Mouse (Mus musculus): ENCODE results near the gene Ubqln2. TPM values are rescaled to one million over a fixed set of nuclear protein-coding genes. Genes with fewer than 3 reads are reported as not detected.

The Ubqln2 gene
- polyA plus RNA-seq, 1 experiment from 2014 or later, result 2.8 TPM

DNA sequence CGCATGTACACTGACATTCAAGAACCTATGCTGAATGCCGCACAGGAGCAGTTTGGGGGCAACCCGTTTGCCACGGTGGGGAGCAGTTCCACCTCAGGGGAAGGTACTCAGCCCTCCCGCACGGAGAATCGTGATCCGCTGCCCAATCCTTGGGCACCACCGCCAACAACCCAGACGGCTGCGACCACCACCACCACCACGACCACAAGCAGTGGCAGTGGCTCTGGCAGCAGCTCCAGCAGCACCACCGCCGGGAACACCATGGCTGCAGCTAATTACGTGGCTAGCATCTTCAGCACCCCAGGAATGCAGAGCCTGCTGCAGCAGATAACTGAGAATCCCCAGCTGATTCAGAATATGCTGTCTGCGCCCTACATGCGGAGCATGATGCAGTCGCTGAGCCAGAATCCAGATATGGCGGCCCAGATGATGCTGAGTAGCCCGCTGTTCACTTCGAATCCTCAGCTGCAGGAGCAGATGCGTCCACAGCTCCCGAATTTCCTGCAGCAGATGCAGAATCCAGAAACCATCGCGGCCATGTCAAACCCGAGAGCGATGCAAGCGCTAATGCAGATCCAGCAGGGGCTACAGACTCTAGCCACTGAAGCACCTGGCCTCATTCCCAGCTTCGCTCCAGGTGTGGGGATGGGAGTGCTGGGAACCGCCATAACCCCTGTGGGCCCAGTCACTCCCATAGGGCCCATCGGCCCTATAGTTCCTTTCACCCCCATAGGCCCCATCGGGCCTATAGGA, 1.4 kb downstream of the Ubqln2 start:
- Histone ChIP-seq H3K4me3 (ENCODE audit: low read depth, low read length) (peak overlapping the region; percentile 15; the same call in 1 of the 2 replicates), H3K9me3 (ENCODE audit: low read length) (no peaks in the 10 kb centered on the region), H3K4me1 (ENCODE audit: insufficient read depth) (peaks cover 7% of the 10 kb centered on the region; the same call in 1 of the 2 replicates), H3K27me3 (ENCODE audit: insufficient read depth, low read length) (no peaks in the 10 kb centered on the region), H3K27ac (ENCODE audit: low read depth) (no peak overlapping the region), H3K9ac (replicated peaks) (no peak overlapping the region), H3K36me3 (replicated peaks; ENCODE audit: insufficient read depth, low read length) (no peaks in the 10 kb centered on the region), H3K4me2 (ENCODE audit: low read depth, low read length) (peak overlapping the region; percentile 80)
- WGBS (ENCODE audit: insufficient replicate concordance), result 46% methylated on average over 32 of the region's 32 CpGs
- ATAC-seq (no peak), DNase-seq (peak; percentile 11)
- no peak for TF ChIP-seq EP300 (IDR thresholded peaks at IDR 0.05; ENCODE audit: low read depth)

GRCm38 (mm10) chrX:153500047-153500345, 2.0 kb downstream of the Ubqln2 start:
- TF ChIP-seq EP300 (IDR thresholded peaks at IDR 0.05; ENCODE audit: low read depth) (no peak), CTCF (IDR thresholded peaks at IDR 0.05; ENCODE audit: low read depth) (no peak)
- no peak overlapping the region for H3K9ac ChIP-seq (replicated peaks)
- peak overlapping the region; percentile 80 for H3K4me2 ChIP-seq (ENCODE audit: low read depth, low read length)
- no peaks in the 10 kb centered on the region for H3K9me3 ChIP-seq (ENCODE audit: low read length)
- no peaks in the 10 kb centered on the region for H3K27me3 ChIP-seq (ENCODE audit: insufficient read depth, low read length)
- H3K36me3 ChIP-seq (replicated peaks; ENCODE audit: insufficient read depth, low read length), result no peaks in the 10 kb centered on the region
- H3K4me3 ChIP-seq (ENCODE audit: low read depth, low read length), result peak overlapping the region; percentile 15; the same call in 1 of the 2 replicates
- 36% methylated on average over 12 of the region's 12 CpGs for WGBS (ENCODE audit: insufficient replicate concordance)
- peaks cover 7% of the 10 kb centered on the region; the same call in 1 of the 2 replicates for H3K4me1 ChIP-seq (ENCODE audit: insufficient read depth)
- ATAC-seq (no peak), DNase-seq (no peak)
- H3K27ac ChIP-seq (ENCODE audit: low read depth), result no peak overlapping the region

DNA sequence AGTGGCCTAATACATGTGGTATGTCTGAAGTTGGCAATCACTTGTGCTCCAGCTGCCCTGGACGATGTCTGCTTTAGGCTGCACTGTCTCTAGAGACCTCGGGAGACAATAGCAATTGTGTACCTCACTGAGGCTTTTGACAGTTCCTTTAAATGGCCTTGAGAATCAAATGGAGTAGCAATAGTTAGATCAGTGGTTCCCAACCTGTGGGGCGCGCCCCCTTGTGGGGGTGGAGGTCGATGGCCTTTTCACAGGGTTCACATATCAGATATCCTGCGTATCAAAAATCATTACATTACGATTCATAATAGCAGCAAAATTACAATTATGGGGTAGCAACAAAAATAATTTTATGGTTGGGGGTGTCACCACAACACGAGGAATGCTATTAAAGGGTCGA, 7.9 kb downstream of the Ubqln2 start:
- 38% methylated on average over 9 of the region's 9 CpGs for WGBS (ENCODE audit: insufficient replicate concordance)
- Histone ChIP-seq H3K9me3 (ENCODE audit: low read length) (no peaks in the 10 kb centered on the region), H3K4me2 (ENCODE audit: low read depth, low read length) (no peak overlapping the region), H3K36me3 (replicated peaks; ENCODE audit: insufficient read depth, low read length) (no peaks in the 10 kb centered on the region), H3K27me3 (ENCODE audit: insufficient read depth, low read length) (no peaks in the 10 kb centered on the region), H3K9ac (replicated peaks) (no peak overlapping the region), H3K4me3 (ENCODE audit: low read depth, low read length) (no peak overlapping the region), H3K27ac (ENCODE audit: low read depth) (no peak overlapping the region), H3K4me1 (ENCODE audit: insufficient read depth) (no peaks in the 10 kb centered on the region)
- peak; percentile 32 for DNase-seq
- TF ChIP-seq EP300 (IDR thresholded peaks at IDR 0.05; ENCODE audit: low read depth) (no peak), CTCF (IDR thresholded peaks at IDR 0.05; ENCODE audit: low read depth) (peak; percentile 51)
- ATAC-seq, result no peak

DNA sequence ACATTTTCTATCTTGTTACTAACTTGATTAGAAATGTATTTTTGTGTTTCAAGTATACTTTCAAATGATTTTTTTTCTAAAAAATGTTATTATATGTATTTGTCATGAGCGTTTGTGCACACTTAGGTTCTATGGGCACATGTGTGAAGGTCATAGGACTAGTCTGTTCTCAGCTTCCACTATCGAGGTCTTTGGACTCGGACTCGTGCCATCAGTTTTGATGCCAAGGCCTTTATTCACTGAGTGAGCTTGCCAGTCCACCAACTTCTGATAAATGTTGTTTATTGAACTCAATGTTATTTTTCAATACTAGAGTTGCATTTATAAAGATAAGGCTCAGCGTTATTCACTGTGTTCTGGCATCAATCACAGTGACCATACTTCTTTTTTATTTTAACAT, 17.5 kb downstream of the Ubqln2 start:
- no peaks in the 10 kb centered on the region for H3K36me3 ChIP-seq (replicated peaks; ENCODE audit: insufficient read depth, low read length)
- ATAC-seq (no peak), DNase-seq (no peak)
- no peaks in the 10 kb centered on the region for H3K9me3 ChIP-seq (ENCODE audit: low read length)
- no peak overlapping the region for H3K4me2 ChIP-seq (ENCODE audit: low read depth, low read length)
- TF ChIP-seq EP300 (IDR thresholded peaks at IDR 0.05; ENCODE audit: low read depth) (no peak), CTCF (IDR thresholded peaks at IDR 0.05; ENCODE audit: low read depth) (no peak)
- H3K9ac ChIP-seq (replicated peaks), result no peak overlapping the region
- H3K4me1 ChIP-seq (ENCODE audit: insufficient read depth), result no peaks in the 10 kb centered on the region
- 74% methylated on average over 5 of the region's 5 CpGs for WGBS (ENCODE audit: insufficient replicate concordance)
- no peak overlapping the region for H3K4me3 ChIP-seq (ENCODE audit: low read depth, low read length)
- H3K27ac ChIP-seq (ENCODE audit: low read depth), result no peak overlapping the region
- no peaks in the 10 kb centered on the region for H3K27me3 ChIP-seq (ENCODE audit: insufficient read depth, low read length)

DNA sequence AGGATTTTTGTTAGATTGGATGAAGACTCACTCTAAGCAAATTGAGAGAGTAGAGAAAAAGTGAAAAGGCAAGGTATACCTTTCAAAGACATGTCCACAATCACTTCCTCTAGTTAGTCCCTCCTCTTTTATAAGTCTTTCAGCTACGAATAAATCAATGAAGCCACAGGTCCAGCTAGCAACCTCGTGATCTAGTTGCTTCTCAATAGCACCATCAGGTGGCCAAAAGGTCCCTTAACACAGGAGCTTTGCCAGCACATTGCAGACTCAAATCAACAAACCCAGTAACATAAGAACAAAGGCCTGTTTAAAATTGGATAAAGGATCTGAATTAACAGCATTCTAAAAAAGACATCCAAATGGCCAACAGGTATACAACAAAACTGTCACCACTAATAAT, 30.4 kb downstream of the Ubqln2 start:
- H3K27ac ChIP-seq (ENCODE audit: low read depth), result no peak overlapping the region
- H3K4me2 ChIP-seq (ENCODE audit: low read depth, low read length), result no peak overlapping the region
- no peak for DNase-seq
- TF ChIP-seq EP300 (IDR thresholded peaks at IDR 0.05; ENCODE audit: low read depth) (no peak), CTCF (IDR thresholded peaks at IDR 0.05; ENCODE audit: low read depth) (peak; percentile 49)
- ATAC-seq, result no peak
- H3K9me3 ChIP-seq (ENCODE audit: low read length), result no peaks in the 10 kb centered on the region
- H3K4me3 ChIP-seq (ENCODE audit: low read depth, low read length), result no peak overlapping the region
- no peak overlapping the region for H3K9ac ChIP-seq (replicated peaks)
- WGBS (ENCODE audit: insufficient replicate concordance), result 13% methylated on average over 2 of the region's 2 CpGs
- no peaks in the 10 kb centered on the region for H3K36me3 ChIP-seq (replicated peaks; ENCODE audit: insufficient read depth, low read length)
- H3K4me1 ChIP-seq (ENCODE audit: insufficient read depth), result no peaks in the 10 kb centered on the region
- H3K27me3 ChIP-seq (ENCODE audit: insufficient read depth, low read length), result no peaks in the 10 kb centered on the region

Other genes with a start within 250 kb of the Ubqln2 start
- not detected in 2 replicates for gene Cypt3, start 60.4 kb downstream of the Ubqln2 start, polyA plus RNA-seq (2015; fragmentation: Nextera tagmentation; extraction: Ambion mirVana)
- 0.85 and 0.89 TPM in 2 replicates for gene Kctd12b, start 198.2 kb downstream of the Ubqln2 start, polyA plus RNA-seq (2015; fragmentation: Nextera tagmentation; extraction: Ambion mirVana)
- gene Nbdy, start 225.4 kb downstream of the Ubqln2 start, polyA plus RNA-seq (2015; fragmentation: Nextera tagmentation; extraction: Ambion mirVana), result 25.2 and 27.0 TPM in 2 replicates